Mouse (Mus musculus): ENCODE results near the gene Kazn.

Kazn gene

DNA sequence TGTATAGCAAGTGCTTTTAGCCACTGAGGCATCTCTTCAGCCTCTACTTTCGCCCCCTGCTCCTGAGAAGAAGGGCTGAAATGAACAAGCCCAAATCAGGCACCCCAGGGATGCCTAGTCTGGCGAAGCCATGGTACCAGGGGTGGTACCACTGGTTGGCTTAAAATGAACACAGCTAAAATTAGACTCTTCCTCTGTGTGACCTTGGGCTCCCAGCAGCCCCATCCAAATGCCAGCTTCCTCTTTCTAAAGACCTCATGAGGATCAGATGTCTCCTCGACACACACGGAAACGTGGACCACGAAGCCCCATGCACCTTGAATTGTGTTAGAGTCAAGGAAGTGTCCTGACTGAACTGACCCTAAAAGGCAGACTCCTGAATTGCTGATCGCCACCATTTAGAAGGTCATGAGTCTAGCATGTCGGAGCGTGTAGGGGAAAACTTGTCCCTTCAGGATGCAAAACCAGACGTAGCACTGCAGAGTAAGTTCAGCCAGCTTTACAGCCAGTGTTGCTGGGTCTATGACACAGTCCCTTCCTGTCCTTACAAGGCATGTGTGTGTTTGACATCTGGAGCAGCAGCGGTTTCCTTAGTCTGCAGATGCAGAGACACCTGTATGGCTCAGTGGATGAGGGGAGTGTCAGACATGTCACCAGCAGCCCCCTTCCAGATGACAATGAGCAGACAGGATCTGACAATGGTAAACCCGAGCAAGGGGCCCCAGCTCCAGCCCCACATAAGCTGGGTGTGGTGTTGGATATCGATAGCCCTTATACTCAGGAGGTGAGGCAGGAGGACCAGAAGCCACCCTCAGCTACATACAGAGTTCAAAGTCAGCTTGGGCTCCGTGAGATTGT is 159.3 kb downstream of the Kazn start:
- Histone ChIP-seq H3K27me3 (ENCODE audit: insufficient read depth, low read length) (peaks cover 5% of the 10 kb centered on the region; the same call in 1 of the 2 replicates), H3K36me3 (ENCODE audit: insufficient read depth, low read length) (peaks cover 10% of the 10 kb centered on the region; the same call in 1 of the 2 replicates), H3K9me3 (ENCODE audit: low read length) (no peaks in the 10 kb centered on the region), H3K4me1 (replicated peaks; ENCODE audit: low read depth, low read length) (peaks cover 82% of the 10 kb centered on the region), H3K4me3 (replicated peaks; ENCODE audit: low read length) (no peak overlapping the region)
- TF ChIP-seq CTCF (conservative IDR thresholded peaks at IDR 0.05; ENCODE audit: low read length) = no peak
- no peak for TF ChIP-seq POU5F1 (IDR thresholded peaks at IDR 0.05; ENCODE audit: borderline replicate concordance, low read length)
- TF ChIP-seq NANOG (IDR thresholded peaks at IDR 0.05; ENCODE audit: borderline replicate concordance, low read length) = no peak

DNA sequence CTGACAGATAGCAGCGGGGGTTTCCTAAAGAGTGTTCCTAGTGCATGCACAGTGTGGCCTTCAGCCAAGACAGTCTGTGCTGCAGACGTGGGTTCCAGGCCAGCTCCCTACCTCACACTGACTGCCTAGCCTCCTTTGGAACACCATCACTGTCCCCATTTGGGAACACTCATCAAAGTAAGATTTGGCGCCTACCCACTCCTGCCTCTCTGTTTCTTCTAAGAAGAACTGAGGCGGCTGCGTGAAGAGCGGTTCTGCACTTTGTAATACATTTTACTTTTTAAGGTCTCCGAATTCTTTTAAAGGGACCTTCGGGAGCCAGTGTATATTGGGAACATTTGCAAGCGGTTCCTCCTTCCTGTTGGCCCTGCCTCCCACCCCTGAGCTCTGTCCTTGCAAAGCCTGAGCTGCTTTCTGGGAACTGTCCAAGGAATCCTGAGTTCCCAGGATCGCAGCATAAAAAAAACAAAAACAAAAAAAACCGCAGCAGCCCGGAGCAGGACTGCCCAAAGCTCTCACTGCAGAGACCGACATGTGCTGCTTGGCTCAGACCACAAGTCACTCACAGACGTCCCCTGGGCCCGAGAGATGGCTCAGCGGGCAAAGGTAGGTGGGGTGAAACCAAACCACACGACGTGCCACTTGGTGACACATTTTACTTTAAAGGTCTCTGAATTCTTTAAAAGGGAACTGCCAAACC is 161.5 kb downstream of the Kazn start:
- peaks cover 94% of the 10 kb centered on the region for H3K4me1 ChIP-seq (replicated peaks; ENCODE audit: low read depth, low read length)
- peaks cover 10% of the 10 kb centered on the region; the same call in 1 of the 2 replicates for H3K36me3 ChIP-seq (ENCODE audit: insufficient read depth, low read length)
- peak overlapping the region; percentile 41 for H3K4me3 ChIP-seq (replicated peaks; ENCODE audit: low read length)
- TF ChIP-seq NANOG (IDR thresholded peaks at IDR 0.05; ENCODE audit: borderline replicate concordance, low read length) (no peak), POU5F1 (IDR thresholded peaks at IDR 0.05; ENCODE audit: borderline replicate concordance, low read length) (no peak), CTCF (conservative IDR thresholded peaks at IDR 0.05; ENCODE audit: low read length) (no peak)
- H3K27me3 ChIP-seq (ENCODE audit: insufficient read depth, low read length) = peaks cover 2% of the 10 kb centered on the region; the same call in 1 of the 2 replicates
- no peaks in the 10 kb centered on the region for H3K9me3 ChIP-seq (ENCODE audit: low read length)

DNA sequence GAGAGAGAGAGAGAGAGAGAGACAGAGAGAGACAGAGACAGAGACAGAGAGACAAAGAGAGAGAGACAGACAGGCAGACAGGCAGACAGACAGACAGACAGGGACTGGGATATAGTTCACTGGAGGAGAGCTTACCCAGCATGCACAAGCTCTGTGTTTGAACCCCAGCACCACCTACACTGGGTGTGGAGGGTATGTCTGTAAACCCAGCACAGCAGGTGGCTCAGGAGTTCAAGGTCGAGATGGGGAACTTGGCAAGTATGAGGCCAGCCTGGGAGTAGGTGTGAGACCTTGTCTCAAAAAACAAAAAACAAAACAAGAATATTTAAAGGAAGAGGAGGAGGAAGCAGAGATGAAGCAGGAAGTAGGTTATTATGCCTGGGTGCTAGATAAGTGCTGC is 162.3 kb downstream of the Kazn start:
- H3K36me3 ChIP-seq (ENCODE audit: insufficient read depth, low read length) = peaks cover 10% of the 10 kb centered on the region; the same call in 1 of the 2 replicates
- TF ChIP-seq NANOG (IDR thresholded peaks at IDR 0.05; ENCODE audit: borderline replicate concordance, low read length) (no peak), CTCF (conservative IDR thresholded peaks at IDR 0.05; ENCODE audit: low read length) (no peak), POU5F1 (IDR thresholded peaks at IDR 0.05; ENCODE audit: borderline replicate concordance, low read length) (no peak)
- no peaks in the 10 kb centered on the region for H3K9me3 ChIP-seq (ENCODE audit: low read length)
- peak overlapping the region; percentile 41; the same call in 1 of the 2 replicates for H3K4me3 ChIP-seq (replicated peaks; ENCODE audit: low read length)
- H3K4me1 ChIP-seq (replicated peaks; ENCODE audit: low read depth, low read length) = peaks cover 94% of the 10 kb centered on the region
- no peaks in the 10 kb centered on the region for H3K27me3 ChIP-seq (ENCODE audit: insufficient read depth, low read length)

DNA sequence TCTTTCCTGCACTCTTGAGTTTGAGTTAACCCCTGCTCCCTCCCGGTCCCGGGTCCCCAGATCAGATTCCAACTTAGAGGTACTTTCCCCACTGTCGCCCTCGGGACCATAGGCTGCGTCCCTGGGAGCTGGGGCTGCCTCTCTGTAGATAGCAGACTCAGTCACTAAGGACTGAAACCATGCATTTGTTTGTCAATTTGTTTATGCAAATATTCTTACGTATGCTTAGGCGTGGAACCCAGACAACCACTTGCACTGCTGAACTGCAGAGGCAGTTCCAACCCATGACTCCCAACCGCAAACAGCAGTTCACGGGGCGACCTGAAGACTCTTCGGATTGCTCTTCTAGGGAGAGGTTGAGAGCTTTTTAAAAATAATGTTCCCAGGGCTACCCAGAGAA is 163.3 kb downstream of the Kazn start:
- Histone ChIP-seq H3K4me1 (replicated peaks; ENCODE audit: low read depth, low read length) (peaks cover 94% of the 10 kb centered on the region), H3K36me3 (ENCODE audit: insufficient read depth, low read length) (peaks cover 10% of the 10 kb centered on the region; the same call in 1 of the 2 replicates), H3K4me3 (replicated peaks; ENCODE audit: low read length) (0 out of 2 replicates have a peak overlapping the region, but pooled peaks have one; percentile 26), H3K9me3 (ENCODE audit: low read length) (no peaks in the 10 kb centered on the region), H3K27me3 (ENCODE audit: insufficient read depth, low read length) (no peaks in the 10 kb centered on the region)
- TF ChIP-seq NANOG (IDR thresholded peaks at IDR 0.05; ENCODE audit: borderline replicate concordance, low read length) = no peak
- TF ChIP-seq POU5F1 (IDR thresholded peaks at IDR 0.05; ENCODE audit: borderline replicate concordance, low read length) = no peak
- TF ChIP-seq CTCF (conservative IDR thresholded peaks at IDR 0.05; ENCODE audit: low read length) = no peak

DNA sequence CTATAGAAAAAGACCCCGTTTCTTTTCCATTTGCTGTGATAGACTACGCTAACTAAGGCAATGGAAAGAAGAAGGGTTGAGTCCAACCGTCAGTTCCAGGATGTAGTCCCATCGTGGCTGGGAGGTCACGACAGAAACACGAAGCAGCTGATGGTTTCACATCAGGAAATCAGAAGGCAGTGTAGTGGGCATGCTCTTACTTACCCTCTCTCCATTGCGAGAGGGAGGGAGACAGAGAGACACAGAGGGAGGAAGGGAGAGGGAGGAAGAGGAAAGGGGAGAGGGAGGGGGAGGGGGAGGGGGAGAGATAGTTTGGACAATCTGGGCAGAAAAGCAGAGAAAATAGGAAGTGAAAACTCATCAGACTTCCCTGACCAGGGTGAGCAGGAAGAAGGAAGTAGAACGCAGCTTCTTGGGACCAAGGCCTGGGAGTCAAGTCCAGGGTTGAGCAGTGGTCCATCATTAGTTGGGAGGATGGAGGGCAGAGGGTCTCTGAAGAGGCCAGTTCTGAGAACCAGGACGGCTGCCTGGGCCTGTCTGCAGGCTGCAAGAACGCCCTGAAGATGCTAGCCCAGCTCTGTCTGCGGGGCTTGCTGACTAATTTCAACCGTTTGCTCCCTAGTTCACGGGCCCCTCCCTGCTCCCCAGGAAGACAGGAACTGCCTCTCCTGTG is 165.0 kb downstream of the Kazn start:
- TF ChIP-seq NANOG (IDR thresholded peaks at IDR 0.05; ENCODE audit: borderline replicate concordance, low read length) (no peak), CTCF (conservative IDR thresholded peaks at IDR 0.05; ENCODE audit: low read length) (no peak), POU5F1 (IDR thresholded peaks at IDR 0.05; ENCODE audit: borderline replicate concordance, low read length) (no peak)
- Histone ChIP-seq H3K9me3 (ENCODE audit: low read length) (no peaks in the 10 kb centered on the region), H3K36me3 (ENCODE audit: insufficient read depth, low read length) (no peaks in the 10 kb centered on the region; the same call in 1 of the 2 replicates), H3K4me3 (replicated peaks; ENCODE audit: low read length) (peak overlapping the region; percentile 27), H3K4me1 (replicated peaks; ENCODE audit: low read depth, low read length) (peaks cover 90% of the 10 kb centered on the region), H3K27me3 (ENCODE audit: insufficient read depth, low read length) (no peaks in the 10 kb centered on the region)

DNA sequence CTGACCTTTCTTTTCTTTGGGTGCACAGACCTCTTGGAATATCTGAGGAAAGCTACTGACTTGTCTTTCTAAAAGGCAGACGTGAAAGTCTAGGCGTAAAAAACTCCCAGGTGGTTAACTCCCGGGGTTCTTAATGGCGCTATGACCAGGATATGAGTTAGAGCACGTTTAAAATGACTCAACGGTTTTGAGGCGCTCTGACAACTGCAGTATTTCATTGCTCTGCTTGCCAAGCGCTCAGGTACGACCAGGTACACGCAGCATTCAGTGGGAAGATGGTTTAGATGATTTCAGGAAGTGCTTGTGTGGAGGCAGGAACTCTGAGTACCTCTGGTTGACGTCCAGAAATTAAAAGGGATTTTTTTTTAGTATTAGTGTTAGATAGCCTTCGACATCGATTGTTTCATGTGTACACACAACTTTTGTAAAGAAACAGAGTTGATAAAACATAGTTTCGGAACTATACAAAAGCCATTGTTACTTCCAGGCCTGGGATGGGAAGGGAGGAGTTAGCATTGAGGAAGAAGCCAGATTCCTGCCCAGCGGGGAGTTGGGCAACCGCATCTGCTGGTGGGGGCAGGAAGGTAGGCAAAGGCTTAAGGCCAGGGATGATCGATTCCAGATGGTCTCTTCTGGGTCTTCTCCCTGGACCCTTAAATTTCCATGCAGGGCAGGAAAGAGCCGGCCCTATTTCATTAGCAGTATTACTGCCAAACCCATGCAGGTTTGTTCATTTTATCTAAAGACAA is 167.8 kb downstream of the Kazn start:
- no peaks in the 10 kb centered on the region for H3K9me3 ChIP-seq (ENCODE audit: low read length)
- H3K4me1 ChIP-seq (replicated peaks; ENCODE audit: low read depth, low read length) = peaks cover 94% of the 10 kb centered on the region
- H3K27me3 ChIP-seq (ENCODE audit: insufficient read depth, low read length) = no peaks in the 10 kb centered on the region
- TF ChIP-seq NANOG (IDR thresholded peaks at IDR 0.05; ENCODE audit: borderline replicate concordance, low read length) (no peak), CTCF (conservative IDR thresholded peaks at IDR 0.05; ENCODE audit: low read length) (no peak), POU5F1 (IDR thresholded peaks at IDR 0.05; ENCODE audit: borderline replicate concordance, low read length) (no peak)
- H3K36me3 ChIP-seq (ENCODE audit: insufficient read depth, low read length) = no peaks in the 10 kb centered on the region; the same call in 1 of the 2 replicates
- peak overlapping the region; percentile 54 for H3K4me3 ChIP-seq (replicated peaks; ENCODE audit: low read length)

DNA sequence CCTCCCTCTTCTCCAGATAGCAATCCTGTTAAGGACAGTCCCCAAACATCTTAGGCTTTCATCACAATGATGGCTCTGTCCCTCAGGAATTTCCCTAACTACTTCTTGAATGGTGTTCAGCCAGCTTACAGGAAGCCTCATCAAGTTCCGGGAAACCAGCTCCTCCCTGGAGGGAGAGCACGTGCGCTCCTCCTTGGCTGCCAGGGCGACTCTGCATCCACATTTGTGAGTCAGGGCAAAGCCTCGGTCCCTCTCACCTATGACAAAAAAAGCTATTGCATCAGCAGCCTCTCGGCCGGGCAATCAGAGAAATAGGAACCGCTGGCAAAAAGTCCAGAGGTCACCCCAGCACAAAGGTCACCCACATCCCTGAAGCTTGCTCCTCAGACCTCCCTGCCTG is 168.4 kb downstream of the Kazn start:
- Histone ChIP-seq H3K4me1 (replicated peaks; ENCODE audit: low read depth, low read length) (peaks cover 94% of the 10 kb centered on the region), H3K9me3 (ENCODE audit: low read length) (no peaks in the 10 kb centered on the region), H3K36me3 (ENCODE audit: insufficient read depth, low read length) (no peaks in the 10 kb centered on the region; the same call in 1 of the 2 replicates), H3K27me3 (ENCODE audit: insufficient read depth, low read length) (no peaks in the 10 kb centered on the region), H3K4me3 (replicated peaks; ENCODE audit: low read length) (peak overlapping the region; percentile 57)
- TF ChIP-seq POU5F1 (IDR thresholded peaks at IDR 0.05; ENCODE audit: borderline replicate concordance, low read length) = no peak
- peak; percentile 93 for TF ChIP-seq NANOG (IDR thresholded peaks at IDR 0.05; ENCODE audit: borderline replicate concordance, low read length)
- no peak for TF ChIP-seq CTCF (conservative IDR thresholded peaks at IDR 0.05; ENCODE audit: low read length)

Data from E14TG2a.4 (cell line).